Mouse (Mus musculus): ENCODE data around the gene Olfr1053.
"Not testable (repeated sequence)": the region's sequence is repeated elsewhere in the genome, so short reads cannot be mapped to it uniquely, and the experiment has no call there.

The Olfr1053 gene

DNA sequence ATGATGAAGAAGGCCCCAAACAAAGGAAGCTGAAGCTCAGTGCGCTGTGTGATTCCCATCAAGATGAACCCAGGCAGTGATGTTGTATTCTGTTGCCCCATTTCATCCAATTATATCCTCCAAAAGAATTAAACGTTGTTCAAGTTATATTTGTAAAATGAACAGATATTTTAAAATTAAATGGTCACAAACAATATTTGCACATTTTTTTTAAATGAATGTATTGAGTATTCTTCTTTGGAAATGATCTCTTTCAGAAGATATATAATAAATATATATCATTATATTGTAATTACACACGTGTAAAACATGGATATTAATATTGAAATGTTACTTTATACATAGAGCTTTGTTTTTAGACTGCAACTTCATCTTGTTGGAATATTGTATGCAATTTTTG is at the start of gene Olfr1053:
TSS of gene Olfr1053 (minus strand) at position 101 of the 400 bp plus-strand sequence.
- no peak for DNase-seq (ENCODE audit: low spot score in 2 of 2)

DNA sequence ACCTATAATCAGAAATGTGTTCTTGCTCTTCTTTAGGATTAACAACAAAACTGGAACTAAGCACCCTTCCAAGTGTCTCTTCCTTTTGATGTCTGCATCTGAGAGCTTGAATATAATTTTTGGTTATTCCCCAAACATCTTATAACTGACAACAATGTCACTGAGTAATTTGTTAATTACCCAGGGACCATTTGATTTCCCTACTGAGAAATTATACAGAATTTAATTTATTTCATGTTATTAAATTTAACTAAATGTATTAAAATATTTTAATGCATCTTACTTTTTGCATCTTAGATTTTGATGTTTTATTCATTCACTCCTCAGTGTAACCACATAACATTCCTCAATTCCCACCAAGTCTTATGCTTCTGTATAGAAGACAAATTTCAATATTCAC is 47.3 kb upstream of the Olfr1053 start, which contains the start of gene Olfr1056:
TSS of gene Olfr1056 (minus strand) at position 101 of the 400 bp plus-strand sequence.
- no peak for DNase-seq (ENCODE audit: low spot score in 2 of 2)

DNA sequence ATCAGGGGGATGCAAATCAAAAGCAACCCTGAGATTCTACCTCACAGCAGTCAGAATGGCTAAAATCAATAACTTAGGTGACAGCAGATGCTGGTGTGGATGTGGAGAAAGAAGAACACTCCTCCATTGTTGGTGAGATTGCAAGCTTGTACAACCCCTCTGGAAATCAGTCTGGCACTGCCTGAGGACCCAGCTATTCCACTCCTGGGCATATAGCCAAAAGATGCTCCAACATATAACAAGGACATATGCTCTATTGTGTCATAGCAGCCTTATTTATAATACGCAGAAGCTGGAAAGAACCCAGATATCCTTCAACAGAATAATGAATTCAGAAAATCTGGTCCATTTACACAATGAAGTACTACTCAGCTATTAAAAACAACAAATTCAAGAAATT is 36.7 kb upstream of the Olfr1053 start:
- DNase-seq (ENCODE audit: low spot score in 2 of 2), result not testable (repeated sequence)

- no peak for DNase-seq (ENCODE audit: low spot score in 2 of 2)
Observed at GRCm38 (mm10) chr2:86350184-86350583, 35.1 kb upstream of the Olfr1053 start, which contains the start of gene Olfr1055. TSS of gene Olfr1055 (minus strand) at chr2:86350284.

GRCm38 (mm10) chr2:86335333-86335732 is 20.2 kb upstream of the Olfr1053 start, which contains the start of gene Olfr1054:
TSS of gene Olfr1054 (minus strand) at chr2:86335433.
- DNase-seq (ENCODE audit: low spot score in 2 of 2), result no peak

DNA sequence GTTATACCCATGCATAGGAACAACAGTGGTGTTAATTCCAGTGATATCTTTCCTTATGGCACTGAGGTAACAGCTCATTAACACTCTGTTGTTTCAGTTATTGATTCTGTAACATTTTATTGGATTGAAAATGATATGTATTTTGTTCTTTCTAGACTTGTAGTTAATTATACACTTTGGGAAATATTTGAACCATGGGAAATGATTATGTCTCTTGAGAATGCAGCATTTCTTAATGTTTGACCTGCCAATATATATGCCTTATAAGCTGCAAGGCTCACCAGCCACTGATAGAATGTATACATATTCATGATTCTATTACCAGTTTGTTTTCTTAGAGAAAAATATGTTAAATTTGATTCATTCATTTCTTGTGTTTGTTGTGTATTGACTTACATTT is 22.9 kb downstream of the Olfr1053 start, which contains the start of gene Olfr1052:
TSS of gene Olfr1052 (plus strand) at position 301 of the 400 bp plus-strand sequence.
- no peak for DNase-seq (ENCODE audit: low spot score in 2 of 2)

DNA sequence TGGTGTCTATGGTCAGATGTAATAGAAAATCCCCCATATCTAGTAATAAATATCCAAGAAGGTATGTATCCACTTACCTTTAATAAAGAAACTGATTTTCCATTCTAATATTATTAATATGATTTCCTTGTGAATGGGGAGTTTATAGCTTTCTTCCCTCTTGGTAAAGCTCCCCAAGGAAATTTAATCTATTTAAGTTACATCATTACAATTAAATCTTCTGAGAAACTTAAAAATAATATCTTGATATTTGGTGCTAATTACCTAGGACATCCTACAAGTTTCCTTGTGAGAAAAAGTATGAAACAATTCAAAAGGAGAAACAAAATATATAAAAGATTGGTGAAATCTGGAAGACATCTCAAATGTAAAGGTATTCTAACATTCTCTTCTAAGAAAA is 36.1 kb downstream of the Olfr1053 start, which contains the start of gene Olfr1051:
TSS of gene Olfr1051 (minus strand) at position 101 of the 400 bp plus-strand sequence.
- not testable (repeated sequence) for DNase-seq (ENCODE audit: low spot score in 2 of 2)

Data from urinary bladder, postnatal 4 days (tissue).